Mouse (Mus musculus): Measurements from ENCODE around the gene Slc16a13.

- no peak for TF ChIP-seq EP300 (IDR thresholded peaks at IDR 0.05; ENCODE audit: low read depth)
- peak; percentile 78 for TF ChIP-seq CTCF (IDR thresholded peaks at IDR 0.05; ENCODE audit: low read depth)
Observed at GRCm38 (mm10) chr11:70212896-70213295, 8.0 kb downstream of the Slc16a13 start.

Measured in liver, postnatal 0 days (tissue).